Mouse (Mus musculus) heart, embryonic 13.5 days (tissue): Measurements from ENCODE around the gene Syndig1l. TPM values are rescaled to one million over a fixed set of nuclear protein-coding genes. Genes with fewer than 3 reads are reported as not detected.

ENCODE experiments used
- ATAC-seq: fragments of 200-750 bp; cut with Nextera tagmentation; 2 replicates; pipeline ENCODE4 v1.8.0; 2017; ENCODE audit warnings: moderate TSS enrichment; ENCODE audit not compliant: insufficient number of reproducible peaks, low FRiP score, low TSS enrichment; ENCODE audit errors: extremely low read depth
- H3K27ac ChIP-seq: fragments of 300-500 bp; sonication (generic); replicated peaks from 2 replicates; pipeline ENCODE4 v1.5.1; 2015; ENCODE audit warnings: moderate library complexity, mild to moderate bottlenecking, inconsistent platforms
- H3K27me3 ChIP-seq: fragments of 300-500 bp; sonication (generic); replicated peaks from 2 replicates; pipeline ENCODE4 v1.6.1; 2015; ENCODE audit warnings: mild to moderate bottlenecking, inconsistent platforms
- H3K36me3 ChIP-seq: fragments of 300-500 bp; sonication (generic); 2 replicates; pipeline ENCODE4 v1.6.1; 2015; ENCODE audit warnings: mild to moderate bottlenecking, inconsistent platforms
- H3K4me1 ChIP-seq: fragments of 300-500 bp; sonication (generic); 2 replicates; pipeline ENCODE4 v1.6.1; 2015; ENCODE audit warnings: inconsistent platforms
- H3K4me2 ChIP-seq: fragments of 300-500 bp; sonication (generic); 2 replicates; pipeline ENCODE4 v1.6.1; 2015; ENCODE audit warnings: inconsistent platforms, mild to moderate bottlenecking, moderate library complexity
- H3K4me3 ChIP-seq: fragments of 300-500 bp; sonication (generic); 2 replicates; pipeline ENCODE4 v1.5.1; 2015; ENCODE audit warnings: moderate library complexity, mild to moderate bottlenecking, inconsistent platforms
- H3K9ac ChIP-seq: fragments of 300-500 bp; sonication (generic); 2 replicates; pipeline ENCODE4 v1.6.1; 2015; ENCODE audit warnings: inconsistent platforms, mild to moderate bottlenecking, moderate library complexity
- H3K9me3 ChIP-seq: fragments of 300-500 bp; sonication (generic); 2 replicates; pipeline ENCODE4 v1.6.1; 2016; ENCODE audit warnings: inconsistent platforms
- WGBS: fragments of 180-500 bp; shearing (Covaris S2); methylation state at CpG from one replicate; pipeline ENCODE4 v1.1.7; 2015; ENCODE audit warnings: mixed read lengths; 5-methylcytosine and 5-hydroxymethylcytosine counted together
- polyA plus RNA-seq: library from polyadenylated mRNA; unstranded; fragments of >200 nt; fragmentation: Nextera tagmentation; extraction: Ambion mirVana; gene quantifications from 2 replicates; pipeline ENCODE4 v1.2.1, GENCODE M21; 2015

Syndig1l gene
- polyA plus RNA-seq, 1 experiment from 2014 or later: not detected

DNA sequence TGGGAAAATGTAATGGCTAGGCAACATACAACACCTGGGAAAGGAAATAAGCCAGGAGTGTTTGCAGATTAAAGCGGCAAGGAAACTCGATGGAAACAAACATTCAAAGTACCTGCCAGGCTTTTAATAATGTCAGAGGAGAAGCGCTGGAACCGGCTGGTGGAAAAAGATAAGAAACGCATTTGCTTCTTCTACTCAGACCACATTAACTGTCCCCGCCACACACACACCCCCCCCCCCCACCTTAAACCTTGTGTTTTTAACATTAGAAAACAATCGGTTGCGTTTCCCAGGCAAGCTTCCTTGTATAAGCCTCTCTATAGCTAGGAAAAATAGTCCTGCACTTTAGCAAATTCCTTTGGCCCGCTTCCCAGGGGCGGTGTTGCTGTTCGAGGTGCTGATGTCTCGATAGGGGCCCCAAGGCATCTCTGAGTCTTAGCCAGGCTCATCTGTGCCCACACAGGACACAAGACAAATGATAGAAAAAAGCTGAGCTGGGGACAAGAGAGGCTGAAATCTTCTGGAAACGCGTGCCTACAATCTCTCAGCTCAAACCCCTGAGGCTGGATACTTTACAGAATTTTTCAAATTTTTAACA lies 11.3 kb upstream of the Syndig1l start:
- 0 out of 2 replicates have a peak, but pooled peaks cover 5% of the 10 kb centered on the region for H3K27me3 ChIP-seq
- 9% methylated on average over 14 of the region's 14 CpGs for WGBS
- H3K27ac ChIP-seq: no peak overlapping the region
- ATAC-seq: no peak
- H3K9me3 ChIP-seq: no peaks in the 10 kb centered on the region
- H3K9ac ChIP-seq: no peak overlapping the region
- H3K4me2 ChIP-seq: no peak overlapping the region
- H3K36me3 ChIP-seq: no peaks in the 10 kb centered on the region
- peaks cover 12% of the 10 kb centered on the region for H3K4me1 ChIP-seq
- no peak overlapping the region for H3K4me3 ChIP-seq

- ATAC-seq: no peak
- Histone ChIP-seq H3K9me3 (no peaks in the 10 kb centered on the region), H3K27ac (no peak overlapping the region), H3K4me1 (peaks cover 12% of the 10 kb centered on the region), H3K4me3 (no peak overlapping the region), H3K9ac (no peak overlapping the region), H3K36me3 (no peaks in the 10 kb centered on the region), H3K4me2 (no peak overlapping the region), H3K27me3 (peaks cover 13% of the 10 kb centered on the region)
- 59% methylated on average over 4 of the region's 4 CpGs for WGBS
Measured at GRCm38 (mm10) chr12:84707804-84708203, 9.2 kb upstream of the Syndig1l start.

GRCm38 (mm10) chr12:84706886-84707285 lies 8.3 kb upstream of the Syndig1l start:
- H3K27me3 ChIP-seq: peaks cover 17% of the 10 kb centered on the region
- no peak overlapping the region for H3K4me2 ChIP-seq
- no peak overlapping the region for H3K27ac ChIP-seq
- no peak overlapping the region for H3K9ac ChIP-seq
- no peak for ATAC-seq
- no peaks in the 10 kb centered on the region for H3K36me3 ChIP-seq
- no peak overlapping the region for H3K4me3 ChIP-seq
- 72% methylated on average over 4 of the region's 4 CpGs for WGBS
- no peaks in the 10 kb centered on the region for H3K9me3 ChIP-seq
- H3K4me1 ChIP-seq: peaks cover 12% of the 10 kb centered on the region

DNA sequence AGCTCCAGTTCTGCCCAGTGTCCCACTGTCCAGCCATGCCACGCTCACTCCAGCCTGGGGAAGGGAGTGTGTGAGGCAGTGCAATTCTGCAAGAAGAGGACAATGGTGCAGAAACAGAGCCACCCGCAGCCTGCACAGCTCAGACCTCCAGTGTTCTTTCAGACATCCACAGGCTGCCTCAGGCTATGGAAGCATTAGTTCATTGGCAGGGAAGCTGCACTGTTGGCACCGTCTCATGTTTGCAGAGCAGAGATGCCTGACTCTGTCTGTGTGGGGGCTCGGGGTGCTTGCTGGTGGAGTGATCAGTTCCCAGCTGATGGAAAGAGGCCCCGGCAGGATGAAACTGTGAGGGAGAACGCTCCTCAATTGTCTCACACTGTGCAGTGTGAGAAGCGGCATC lies 4.0 kb upstream of the Syndig1l start:
- peaks cover 59% of the 10 kb centered on the region for H3K27me3 ChIP-seq
- no peak overlapping the region for H3K4me3 ChIP-seq
- WGBS: 64% methylated on average over 7 of the region's 7 CpGs
- no peak overlapping the region for H3K4me2 ChIP-seq
- no peaks in the 10 kb centered on the region for H3K36me3 ChIP-seq
- no peaks in the 10 kb centered on the region for H3K9me3 ChIP-seq
- H3K9ac ChIP-seq: no peak overlapping the region
- H3K27ac ChIP-seq: no peak overlapping the region
- peaks cover 11% of the 10 kb centered on the region; the same call in 1 of the 2 replicates for H3K4me1 ChIP-seq
- no peak for ATAC-seq

- Histone ChIP-seq H3K4me3 (no peak overlapping the region), H3K9me3 (no peaks in the 10 kb centered on the region), H3K27ac (no peak overlapping the region), H3K4me1 (no peaks in the 10 kb centered on the region), H3K27me3 (peaks cover 43% of the 10 kb centered on the region), H3K9ac (no peak overlapping the region), H3K4me2 (no peak overlapping the region), H3K36me3 (no peaks in the 10 kb centered on the region)
- no peak for ATAC-seq
- WGBS: 49% methylated on average over 6 of the region's 6 CpGs
Measured at GRCm38 (mm10) chr12:84692141-84692540, 6.5 kb downstream of the Syndig1l start.

DNA sequence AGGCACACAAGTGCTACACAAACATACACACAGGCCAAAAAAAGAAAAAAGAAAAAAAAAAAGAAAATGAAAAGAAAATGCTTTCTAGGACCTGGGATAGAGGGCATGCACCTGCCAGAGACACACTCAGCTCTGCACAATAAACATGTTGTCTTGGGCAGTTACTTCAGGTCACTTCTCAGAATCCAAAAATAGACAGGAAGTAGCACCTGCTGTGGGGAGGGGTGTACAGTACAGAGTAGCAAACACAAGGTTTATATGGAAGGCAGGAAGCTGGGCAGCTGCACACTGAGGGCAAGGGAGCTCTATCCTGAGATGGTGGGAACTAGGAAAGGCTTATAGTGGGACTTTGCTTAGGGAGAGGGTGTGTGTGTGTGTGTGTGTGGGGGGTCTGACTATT lies 7.3 kb downstream of the Syndig1l start:
- Histone ChIP-seq H3K27ac (no peak overlapping the region), H3K4me3 (no peak overlapping the region)

GRCm38 (mm10) chr12:84689051-84689450 lies 9.6 kb downstream of the Syndig1l start:
- no peak overlapping the region for H3K9ac ChIP-seq
- ATAC-seq: no peak
- no peak overlapping the region for H3K27ac ChIP-seq
- H3K36me3 ChIP-seq: no peaks in the 10 kb centered on the region
- no peaks in the 10 kb centered on the region for H3K4me1 ChIP-seq
- no peak overlapping the region for H3K4me3 ChIP-seq
- no peak overlapping the region for H3K4me2 ChIP-seq
- peaks cover 12% of the 10 kb centered on the region; the same call in 1 of the 2 replicates for H3K27me3 ChIP-seq
- 82% methylated on average over 11 of the region's 11 CpGs for WGBS
- H3K9me3 ChIP-seq: no peaks in the 10 kb centered on the region

More for the DNA sequence above, 7.3 kb downstream of the Syndig1l start:
- Histone ChIP-seq H3K27me3 (peaks cover 35% of the 10 kb centered on the region), H3K9me3 (no peaks in the 10 kb centered on the region), H3K4me1 (no peaks in the 10 kb centered on the region), H3K9ac (no peak overlapping the region), H3K4me2 (no peak overlapping the region), H3K36me3 (no peaks in the 10 kb centered on the region)
- ATAC-seq: no peak

- no peak overlapping the region for H3K4me3 ChIP-seq
- H3K9ac ChIP-seq: no peak overlapping the region
- no peak overlapping the region for H3K4me2 ChIP-seq
- no peaks in the 10 kb centered on the region for H3K36me3 ChIP-seq
- ATAC-seq: no peak
- no peaks in the 10 kb centered on the region for H3K9me3 ChIP-seq
- 79% methylated on average over 4 of the region's 4 CpGs for WGBS
- H3K27me3 ChIP-seq: peaks cover 17% of the 10 kb centered on the region; the same call in 1 of the 2 replicates
- H3K27ac ChIP-seq: no peak overlapping the region
- H3K4me1 ChIP-seq: no peaks in the 10 kb centered on the region
Measured at GRCm38 (mm10) chr12:84687531-84687930, 11.1 kb downstream of the Syndig1l start.

- Histone ChIP-seq H3K4me1 (no peaks in the 10 kb centered on the region), H3K9ac (no peak overlapping the region), H3K27ac (no peak overlapping the region), H3K36me3 (no peaks in the 10 kb centered on the region), H3K27me3 (peaks cover 27% of the 10 kb centered on the region), H3K9me3 (no peaks in the 10 kb centered on the region), H3K4me3 (no peak overlapping the region), H3K4me2 (no peak overlapping the region)
- 52% methylated on average over 4 of the region's 4 CpGs for WGBS
- no peak for ATAC-seq
Measured at GRCm38 (mm10) chr12:84686176-84686575, 12.5 kb downstream of the Syndig1l start.

DNA sequence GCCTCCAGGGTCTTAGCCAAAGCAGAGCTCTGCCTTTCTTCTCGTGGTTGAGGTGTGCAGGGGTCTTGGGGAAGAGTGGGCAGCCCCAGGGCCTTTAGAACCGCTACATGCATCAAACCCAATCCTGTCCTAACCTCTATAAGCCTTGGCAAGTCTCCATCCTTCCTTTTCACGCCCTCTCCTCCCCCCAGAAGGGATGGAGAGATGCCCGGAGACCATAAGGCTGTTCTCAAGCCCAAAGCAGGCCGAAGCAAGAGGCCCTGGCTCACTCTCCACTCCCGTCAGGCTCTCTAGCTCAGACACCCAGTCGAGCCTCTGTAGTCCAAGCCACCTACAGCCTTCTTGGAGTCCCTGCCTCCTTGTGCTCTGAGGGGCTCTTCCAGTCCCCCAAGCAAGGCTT lies 14.1 kb downstream of the Syndig1l start:
- Histone ChIP-seq H3K4me2 (no peak overlapping the region), H3K4me3 (no peak overlapping the region), H3K9me3 (no peaks in the 10 kb centered on the region), H3K36me3 (no peaks in the 10 kb centered on the region), H3K27me3 (peaks cover 37% of the 10 kb centered on the region), H3K4me1 (no peaks in the 10 kb centered on the region), H3K27ac (no peak overlapping the region), H3K9ac (no peak overlapping the region)
- ATAC-seq: no peak
- 71% methylated on average over 7 of the region's 7 CpGs for WGBS

DNA sequence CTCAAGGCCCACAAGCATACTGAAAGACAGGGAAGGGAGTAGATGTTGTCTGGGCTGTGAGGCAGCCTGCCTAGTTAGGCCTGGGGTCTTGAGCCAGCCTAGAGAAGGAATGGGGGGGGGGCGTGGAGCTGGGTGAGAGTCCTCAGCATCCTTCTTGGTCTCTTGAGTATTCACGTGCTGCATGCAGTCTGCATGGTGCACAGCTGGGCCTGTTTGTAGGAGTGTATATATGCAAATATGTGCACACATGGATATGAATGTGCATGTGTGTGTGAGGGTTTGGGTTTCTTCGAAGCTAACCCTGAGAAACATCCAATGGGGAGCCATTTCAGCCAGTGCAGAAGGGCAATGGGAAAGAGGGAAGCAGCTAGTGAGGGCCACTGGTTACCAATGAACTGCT lies 22.6 kb downstream of the Syndig1l start:
- H3K4me2 ChIP-seq: no peak overlapping the region
- 87% methylated on average over 3 of the region's 3 CpGs for WGBS

More for the DNA sequence above, 22.6 kb downstream of the Syndig1l start:
- Histone ChIP-seq H3K9me3 (no peaks in the 10 kb centered on the region), H3K4me1 (peaks cover 8% of the 10 kb centered on the region; the same call in 1 of the 2 replicates), H3K9ac (no peak overlapping the region), H3K4me3 (no peak overlapping the region), H3K27ac (no peak overlapping the region), H3K36me3 (no peaks in the 10 kb centered on the region), H3K27me3 (peaks cover 35% of the 10 kb centered on the region)
- ATAC-seq: no peak
